Mouse (Mus musculus): ENCODE measurements around the gene E130114P18Rik.

- TF ChIP-seq MAX (IDR thresholded peaks at IDR 0.05), result no peak
- TF ChIP-seq CEBPB (IDR thresholded peaks at IDR 0.05; ENCODE audit: low read depth), result no peak
- TF ChIP-seq CTCF (IDR thresholded peaks at IDR 0.05; ENCODE audit: control insufficient read depth, insufficient read depth, insufficient read length), result no peak
Observed at GRCm38 (mm10) chr4:97532072-97532471, 245.8 kb downstream of the E130114P18Rik start.

Data from C2C12 (cell line).